Mouse (Mus musculus) brain, embryonic 14.5 days (tissue): Measurements from ENCODE around the gene 9530077C05Rik. TPM values are rescaled to one million over a fixed set of nuclear protein-coding genes. Genes with fewer than 3 reads are reported as not detected.

Experiments
- DNase-seq: peaks from one replicate; pipeline ENCODE4 v3.0.0-alpha.2; 2011; ENCODE audit warnings: low read depth
- CTCF ChIP-seq: fragments of 200-500 bp; IDR thresholded peaks from 2 replicates; pipeline ENCODE4 v1.5.1; 2012; ENCODE audit warnings: inconsistent platforms, mild to moderate bottlenecking, moderate library complexity, borderline replicate concordance; ENCODE audit not compliant: insufficient read depth, insufficient read length; ENCODE audit errors: extremely low read depth
- POLR2A ChIP-seq: fragments of 200-500 bp; IDR thresholded peaks from 2 replicates; pipeline ENCODE4 v1.6.1; 2012; ENCODE audit warnings: mild to moderate bottlenecking, inconsistent platforms, borderline replicate concordance; ENCODE audit not compliant: poor library complexity, insufficient read depth, insufficient read length, severe bottlenecking; ENCODE audit errors: extremely low read depth
- polyA plus RNA-seq: library from polyadenylated mRNA; depleted of rRNA; stranded (reverse); fragments of >200 nt; gene quantifications from 2 replicates; pipeline ENCODE4 v1.2.3, GENCODE M21; 2012

Gene 9530077C05Rik
- polyA plus RNA-seq, 1 experiment: 7.2 TPM

- TF ChIP-seq POLR2A: no peak
- no peak for TF ChIP-seq CTCF
- DNase-seq: no peak
These were observed 16.8 kb downstream of the 9530077C05Rik start for GRCm38 (mm10) chr9:22428028-22428665.

GRCm38 (mm10) chr9:22428666-22429410 is 17.5 kb downstream of the 9530077C05Rik start:
- DNase-seq: no peak
- no peak for TF ChIP-seq POLR2A
- no peak for TF ChIP-seq CTCF

GRCm38 (mm10) chr9:22429533-22430241 is 18.4 kb downstream of the 9530077C05Rik start:
- no peak for TF ChIP-seq CTCF
- no peak for TF ChIP-seq POLR2A

GRCm38 (mm10) chr9:22430315-22430840 is 19.1 kb downstream of the 9530077C05Rik start:
- TF ChIP-seq POLR2A: no peak
- TF ChIP-seq CTCF: no peak
- no peak for DNase-seq

More at GRCm38 (mm10) chr9:22429533-22430241, 18.4 kb downstream of the 9530077C05Rik start:
- peak; percentile 59 for DNase-seq

GRCm38 (mm10) chr9:22433221-22433620 is 21.9 kb downstream of the 9530077C05Rik start:
- TF ChIP-seq POLR2A: no peak
- TF ChIP-seq CTCF: no peak
- DNase-seq: no peak

GRCm38 (mm10) chr9:22434101-22434500 is 22.8 kb downstream of the 9530077C05Rik start:
- no peak for DNase-seq
- no peak for TF ChIP-seq CTCF
- TF ChIP-seq POLR2A: no peak

GRCm38 (mm10) chr9:22438826-22439225 is 27.5 kb downstream of the 9530077C05Rik start:
- TF ChIP-seq CTCF (no peak), POLR2A (no peak)
- no peak for DNase-seq

- no peak for DNase-seq
- no peak for TF ChIP-seq POLR2A
- no peak for TF ChIP-seq CTCF
These were observed 31.8 kb downstream of the 9530077C05Rik start for GRCm38 (mm10) chr9:22443157-22443556.

- TF ChIP-seq POLR2A (no peak), CTCF (no peak)
- DNase-seq: no peak
These were observed 33.8 kb downstream of the 9530077C05Rik start for GRCm38 (mm10) chr9:22445123-22445522.

- DNase-seq: no peak
- no peak for TF ChIP-seq POLR2A
- TF ChIP-seq CTCF: no peak
These were observed 35.9 kb downstream of the 9530077C05Rik start for GRCm38 (mm10) chr9:22447213-22447612.

- DNase-seq: no peak
- no peak for TF ChIP-seq POLR2A
- TF ChIP-seq CTCF: no peak
These were observed 37.1 kb downstream of the 9530077C05Rik start for GRCm38 (mm10) chr9:22448420-22448819.
